Mouse (Mus musculus) B cell, adult 2 months (primary cell): ENCODE measurements around the gene Ren1.

Experiments used
- DNase-seq, 2 experiments: peaks; one replicate each; pipeline ENCODE4 v3.0.0; 2022

Gene Ren1

DNA sequence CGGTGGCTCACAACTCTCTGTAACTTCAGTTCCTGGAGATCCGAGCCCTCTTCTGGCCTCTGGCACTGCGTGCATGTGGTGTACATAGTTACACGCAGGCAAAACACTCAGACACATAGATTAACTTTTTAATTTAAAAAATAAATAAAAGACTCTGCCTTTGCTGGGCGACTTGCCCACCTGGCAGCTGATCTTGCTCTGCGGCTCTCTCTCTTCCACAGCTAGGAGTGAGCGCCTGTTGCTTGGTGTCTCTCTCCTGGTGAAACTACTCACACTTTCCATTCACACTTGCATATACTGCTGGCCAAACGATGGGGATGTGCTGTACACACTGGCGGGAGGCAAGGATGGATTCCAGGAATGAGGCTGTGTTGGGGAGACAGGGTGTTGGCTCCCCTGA, 3.8 kb upstream of the Ren1 start:
- no peak for DNase-seq

DNA sequence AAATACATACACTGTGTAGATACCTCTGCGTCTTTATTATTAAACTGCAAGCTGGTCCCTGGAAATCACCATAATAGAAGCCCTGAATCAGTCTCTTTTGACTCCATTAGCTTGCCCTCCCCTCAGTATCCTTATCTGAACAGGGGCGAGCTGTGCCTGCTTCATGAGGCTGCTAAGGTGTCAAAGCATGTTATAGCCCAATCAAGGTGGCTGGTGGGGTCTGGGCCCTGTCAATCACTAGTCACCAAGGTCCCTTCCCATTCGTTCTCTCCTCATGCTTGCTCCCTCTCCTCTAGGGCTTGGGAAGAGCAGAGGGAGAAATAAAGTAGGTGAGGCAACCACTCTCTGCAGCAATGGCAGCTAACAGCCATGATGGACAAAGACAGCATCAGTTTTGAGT, 3.1 kb upstream of the Ren1 start:
- DNase-seq = no peak

DNA sequence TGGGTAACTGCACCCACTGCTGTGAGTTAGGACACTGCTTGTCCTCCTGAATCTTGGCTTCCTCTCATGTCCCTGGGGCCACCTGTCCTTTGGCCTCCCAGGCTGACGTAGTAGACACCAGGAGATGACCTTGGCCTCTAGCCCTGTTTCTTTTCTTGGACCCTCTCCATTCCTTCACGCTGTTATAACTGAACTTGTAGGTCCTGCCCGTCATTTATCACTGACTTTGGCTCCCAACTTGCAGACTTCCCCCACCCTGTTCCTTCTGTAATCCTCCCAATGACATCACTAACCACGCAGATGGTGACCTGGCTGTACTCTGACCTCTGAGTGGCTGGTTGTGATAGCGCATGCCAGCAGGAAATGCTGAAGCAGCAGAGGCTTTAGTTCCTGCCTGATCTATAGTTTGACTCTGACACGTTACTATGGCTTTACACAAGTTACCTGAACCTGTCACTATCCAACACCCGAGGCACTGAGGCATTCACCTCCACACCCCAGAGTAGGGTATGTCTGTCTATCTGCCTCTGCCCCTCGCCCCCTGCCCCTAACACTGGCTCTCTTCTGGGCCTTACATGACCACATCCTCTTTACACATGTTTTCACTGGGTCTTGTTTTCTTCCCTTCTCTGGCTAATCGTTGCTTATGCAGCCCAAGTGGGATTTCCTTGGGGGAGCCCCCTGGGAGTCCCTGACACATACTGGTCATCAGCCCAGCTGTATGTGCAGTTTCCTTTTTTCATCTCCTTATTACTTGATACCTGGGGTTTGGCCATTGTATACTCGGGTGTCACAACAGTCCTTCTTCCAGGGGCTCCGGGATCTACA, 2.4 kb upstream of the Ren1 start:
- DNase-seq = peak; percentile 70 to 72

- DNase-seq = no peak
Measured at GRCm38 (mm10) chr1:133351762-133352161, 1.5 kb downstream of the Ren1 start.

GRCm38 (mm10) chr1:133353371-133353809, 3.1 kb downstream of the Ren1 start:
- DNase-seq = peak; percentile 88 to 90

DNA sequence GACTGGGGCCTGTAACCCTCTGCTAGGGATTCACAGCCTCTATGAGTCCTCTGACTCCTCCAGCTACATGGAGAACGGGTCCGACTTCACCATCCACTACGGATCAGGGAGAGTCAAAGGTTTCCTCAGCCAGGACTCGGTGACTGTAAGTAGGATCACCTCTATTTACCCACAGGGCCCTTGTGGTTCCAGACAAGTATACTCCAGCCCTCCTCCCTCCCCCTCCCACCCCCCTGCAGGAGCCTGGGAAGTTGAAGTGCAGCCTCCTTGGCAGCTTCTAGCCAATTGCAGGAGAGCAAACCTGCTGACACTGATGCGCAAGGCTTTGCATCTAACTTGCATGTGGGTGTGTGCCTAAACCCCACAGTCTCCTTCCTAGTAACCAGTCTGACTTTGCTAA, 5.2 kb downstream of the Ren1 start:
- DNase-seq = no peak

GRCm38 (mm10) chr1:133355912-133356311, 5.6 kb downstream of the Ren1 start:
- no peak for DNase-seq

DNA sequence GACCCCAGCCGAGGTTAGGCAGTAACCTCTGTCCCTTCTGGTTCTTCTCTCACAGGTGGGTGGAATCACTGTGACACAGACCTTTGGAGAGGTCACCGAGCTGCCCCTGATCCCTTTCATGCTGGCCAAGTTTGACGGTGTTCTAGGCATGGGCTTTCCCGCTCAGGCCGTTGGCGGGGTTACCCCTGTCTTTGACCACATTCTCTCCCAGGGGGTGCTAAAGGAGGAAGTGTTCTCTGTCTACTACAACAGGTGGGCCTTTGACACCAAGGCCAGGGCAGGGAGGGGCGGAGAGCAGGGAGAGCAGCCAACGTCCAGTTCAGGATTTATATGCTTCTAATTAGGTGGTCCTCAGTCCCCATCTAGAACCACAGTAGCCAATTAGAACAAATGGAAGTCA, 6.0 kb downstream of the Ren1 start:
- DNase-seq = peak; percentile 62 to 70

GRCm38 (mm10) chr1:133361006-133361405, 10.7 kb downstream of the Ren1 start:
- DNase-seq = no peak

- no peak for DNase-seq
Measured at GRCm38 (mm10) chr1:133362103-133362502, 11.8 kb downstream of the Ren1 start.

GRCm38 (mm10) chr1:133363276-133364021, 13.1 kb downstream of the Ren1 start, which contains the start of gene Etnk2:
TSS of gene Etnk2 (plus strand) at chr1:133363572.
- peak; percentile 76 to 81 for DNase-seq

GRCm38 (mm10) chr1:133364022-133364630, 13.8 kb downstream of the Ren1 start:
- no peak for DNase-seq

DNA sequence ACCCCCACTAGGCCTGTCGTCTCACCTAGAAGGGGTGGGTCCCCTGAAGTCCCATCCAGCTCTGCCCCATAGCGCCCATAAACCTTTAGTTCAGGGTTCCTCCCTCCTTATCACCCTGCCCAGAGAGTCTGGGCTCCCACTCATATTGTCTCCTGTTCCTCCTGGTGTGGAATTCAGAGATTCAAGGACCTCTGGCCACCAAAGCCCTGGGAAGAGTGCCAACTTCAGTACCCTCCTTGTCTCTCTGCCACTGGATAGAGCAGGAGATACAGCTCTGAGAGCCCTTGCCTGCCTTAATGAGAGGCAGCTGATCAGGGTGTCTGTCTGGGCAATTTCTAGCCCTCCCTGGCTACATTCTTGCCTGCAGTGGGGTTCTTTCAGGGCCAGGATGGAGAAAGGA, 14.6 kb downstream of the Ren1 start:
- no peak for DNase-seq

- DNase-seq = no peak
Measured at GRCm38 (mm10) chr1:133366951-133367605, 16.8 kb downstream of the Ren1 start.

DNA sequence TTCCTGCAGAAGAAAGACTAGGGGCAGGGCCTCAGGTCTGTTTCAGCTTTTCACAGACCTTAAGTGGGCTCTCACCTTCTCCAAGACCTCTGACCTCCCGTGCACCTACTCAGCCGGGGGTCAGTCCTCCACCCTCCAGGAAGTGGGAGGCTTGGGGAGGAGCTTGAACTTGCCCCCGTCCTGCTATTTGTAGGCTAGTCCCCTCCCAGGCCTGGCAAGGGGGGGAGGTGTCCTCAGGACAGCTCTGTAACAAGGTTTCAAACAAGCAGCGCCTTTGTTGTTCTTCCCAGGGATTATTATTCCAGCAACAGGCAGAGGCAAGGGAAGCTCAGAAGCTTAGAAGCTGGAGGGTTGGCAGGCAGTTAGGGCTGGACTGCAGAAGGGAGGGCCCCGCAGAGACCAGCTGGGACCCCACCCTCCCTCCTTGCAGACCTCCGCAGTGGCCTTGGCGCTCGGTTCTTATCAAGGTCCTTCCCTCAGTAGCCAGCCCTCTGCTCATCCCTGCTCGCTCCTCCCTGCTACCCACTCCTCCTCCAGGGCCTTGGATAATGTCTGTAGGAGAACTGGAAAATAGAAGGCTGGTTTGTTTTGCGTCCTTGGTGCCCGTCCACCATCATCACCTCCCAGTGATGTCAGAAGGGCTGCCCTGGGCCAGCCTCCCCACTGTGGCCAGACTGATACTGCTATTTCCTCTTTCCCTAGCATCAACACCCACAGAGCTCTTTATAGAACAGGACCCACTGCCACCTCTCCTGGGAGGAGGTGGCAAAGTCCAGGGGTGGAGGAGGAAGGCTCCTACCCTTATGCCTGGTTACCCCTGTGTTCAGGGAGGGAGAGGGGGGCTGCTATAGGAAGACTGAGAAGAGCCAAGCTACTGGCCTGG, 17.5 kb downstream of the Ren1 start:
- no peak for DNase-seq

GRCm38 (mm10) chr1:133368644-133369043, 18.3 kb downstream of the Ren1 start:
- DNase-seq = no peak

DNA sequence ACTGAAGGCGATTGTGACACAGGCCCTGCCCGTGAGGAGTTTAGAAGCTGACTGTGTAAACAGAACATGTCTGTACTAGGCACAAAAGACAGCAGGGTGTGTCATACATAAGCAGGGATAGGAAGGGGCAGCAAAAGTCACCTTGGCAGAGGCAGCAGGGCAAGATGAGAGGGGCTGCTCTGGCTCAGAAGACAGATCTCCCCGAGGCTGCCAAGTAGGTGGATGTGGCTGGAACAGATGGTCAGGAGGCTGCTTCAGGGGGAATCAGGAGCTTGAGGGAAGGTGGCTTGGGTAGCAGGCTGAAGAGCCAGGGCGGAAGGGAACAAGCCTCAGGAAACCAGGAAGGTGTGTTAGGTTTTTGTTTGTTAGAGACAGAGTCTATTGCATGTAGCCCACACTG, 20.0 kb downstream of the Ren1 start:
- no peak for DNase-seq

DNA sequence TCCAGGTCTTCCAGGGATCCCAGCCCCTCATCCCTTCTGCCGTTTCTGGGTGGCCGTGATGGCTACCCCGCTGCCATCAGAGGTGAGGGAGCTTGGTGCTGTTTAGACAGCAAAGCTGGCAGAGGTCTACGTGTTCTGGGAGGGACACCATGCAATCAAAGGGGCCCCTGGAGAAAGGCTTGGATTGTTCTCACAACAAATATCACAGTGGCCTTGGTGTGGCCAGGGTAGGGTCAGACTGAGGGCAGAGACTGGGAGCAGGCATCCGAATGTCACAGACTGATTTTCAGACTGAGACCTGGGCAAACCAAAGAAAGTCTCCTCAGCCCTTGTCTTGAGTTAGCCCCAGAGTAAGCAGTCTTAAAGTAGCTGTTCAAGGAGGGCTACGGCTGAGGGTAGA, 21.1 kb downstream of the Ren1 start:
- no peak for DNase-seq

DNA sequence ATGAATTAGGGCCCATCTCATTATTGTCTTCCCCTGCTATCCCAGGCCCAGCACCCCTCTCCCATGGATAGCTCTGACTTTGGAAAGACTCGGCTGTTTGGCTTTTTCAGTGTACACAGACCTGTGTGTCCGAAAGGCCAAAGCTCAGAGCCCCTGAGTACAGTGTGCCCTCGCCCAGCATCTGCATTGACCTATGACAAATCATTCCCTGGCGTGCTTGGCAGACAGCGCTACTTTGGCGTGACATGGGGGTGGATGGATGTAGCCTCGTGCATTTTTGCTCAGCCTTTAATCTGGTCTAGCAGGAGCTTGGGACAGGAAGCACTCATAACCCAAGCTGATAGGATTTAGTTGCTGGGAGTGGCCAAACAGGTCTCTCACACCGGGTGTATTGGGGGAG, 21.8 kb downstream of the Ren1 start:
- no peak for DNase-seq

DNA sequence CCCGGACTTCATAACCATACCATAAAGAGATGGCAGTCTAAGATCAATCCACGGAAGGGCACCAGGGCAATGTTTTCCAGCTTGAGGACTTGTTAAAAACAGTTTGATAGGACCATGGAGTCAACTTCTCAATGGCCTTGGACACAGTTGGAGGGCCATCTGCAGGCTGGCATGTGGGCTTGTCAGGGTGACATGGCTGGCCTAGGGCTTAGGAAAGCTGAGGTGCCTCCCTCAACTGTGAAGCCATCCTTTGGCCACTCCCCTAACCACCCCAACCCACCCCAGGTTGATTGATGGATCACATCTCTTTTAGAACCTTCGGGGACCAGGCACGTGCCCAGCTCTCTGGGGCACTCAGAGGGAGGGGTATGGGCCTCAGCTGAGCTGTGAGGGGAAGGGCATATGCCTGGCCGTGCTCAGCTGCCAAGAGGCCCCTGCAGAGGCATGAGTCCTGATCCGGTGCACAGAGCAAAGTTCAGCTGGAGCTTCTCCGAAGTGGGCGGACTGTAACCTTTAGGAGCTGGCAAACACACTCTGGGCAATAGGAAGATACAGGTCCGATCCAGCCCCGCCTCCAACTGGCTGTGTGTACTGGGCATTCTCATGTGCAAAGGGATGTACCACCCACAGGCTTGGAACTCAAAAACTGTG, 25.5 kb downstream of the Ren1 start:
- no peak for DNase-seq

DNA sequence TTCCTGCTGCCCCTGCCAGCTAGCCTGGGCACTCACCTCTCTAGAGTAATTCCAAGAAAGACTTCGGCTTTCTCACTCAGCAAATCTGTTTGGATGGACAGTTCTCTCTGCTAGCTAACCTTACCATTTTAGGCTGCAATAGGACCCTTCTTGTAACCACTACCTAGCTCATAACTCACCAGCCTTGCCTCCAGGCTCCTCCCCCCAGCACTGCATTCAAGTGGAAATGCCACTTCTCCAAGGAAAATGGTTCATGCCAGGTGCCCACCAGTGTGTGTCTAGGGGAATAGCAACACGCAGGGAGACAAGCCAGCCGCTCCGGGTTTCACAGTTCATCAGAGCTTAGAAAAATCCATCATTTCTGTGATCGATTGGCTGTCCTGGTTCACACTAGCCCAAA, 27.2 kb downstream of the Ren1 start:
- DNase-seq = no peak
